Mouse (Mus musculus) frontal cortex, adult (tissue): ENCODE measurements around the gene Calr4.

Experiments used
- ATAC-seq: cut with Nextera tagmentation; 2 replicates; pipeline ENCODE4 v1.9.2; 2017; ENCODE audit warnings: mild to moderate bottlenecking, moderate library complexity, mixed read lengths; ENCODE audit not compliant: low TSS enrichment

The Calr4 gene

DNA sequence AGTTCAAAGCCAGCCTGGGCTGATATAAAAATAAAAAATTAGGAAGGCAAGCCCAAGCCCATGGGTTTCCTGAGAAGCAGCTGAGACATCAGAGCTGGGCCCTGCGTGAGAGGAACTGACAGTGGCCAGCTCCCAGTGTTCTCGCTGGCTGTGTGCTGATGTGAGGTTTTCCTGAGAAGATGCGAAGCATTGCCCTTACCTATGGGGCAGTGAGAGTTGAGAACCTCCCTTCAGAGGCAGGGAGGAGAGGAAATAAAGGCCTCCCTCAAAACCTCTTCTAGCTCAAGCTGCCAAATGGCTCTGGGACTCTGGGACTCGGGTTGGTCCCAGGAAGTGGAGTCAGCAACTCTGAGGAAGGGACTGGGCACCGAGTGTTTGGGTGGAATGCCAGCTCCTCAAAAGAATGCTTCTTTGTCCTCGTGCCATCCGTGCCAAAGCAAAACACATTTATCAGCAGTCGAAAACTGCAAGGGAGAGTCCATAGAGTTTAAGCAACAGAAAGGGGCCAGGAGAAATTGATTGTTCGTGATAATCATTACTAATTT, 593 bp downstream of the Calr4 start:
- no peak; the same call in 1 of the 2 replicates for ATAC-seq

GRCm38 (mm10) chr4:109236186-109236879, 2.0 kb downstream of the Calr4 start:
- no peak for ATAC-seq

GRCm38 (mm10) chr4:109238428-109239268, 4.4 kb downstream of the Calr4 start:
- no peak for ATAC-seq

DNA sequence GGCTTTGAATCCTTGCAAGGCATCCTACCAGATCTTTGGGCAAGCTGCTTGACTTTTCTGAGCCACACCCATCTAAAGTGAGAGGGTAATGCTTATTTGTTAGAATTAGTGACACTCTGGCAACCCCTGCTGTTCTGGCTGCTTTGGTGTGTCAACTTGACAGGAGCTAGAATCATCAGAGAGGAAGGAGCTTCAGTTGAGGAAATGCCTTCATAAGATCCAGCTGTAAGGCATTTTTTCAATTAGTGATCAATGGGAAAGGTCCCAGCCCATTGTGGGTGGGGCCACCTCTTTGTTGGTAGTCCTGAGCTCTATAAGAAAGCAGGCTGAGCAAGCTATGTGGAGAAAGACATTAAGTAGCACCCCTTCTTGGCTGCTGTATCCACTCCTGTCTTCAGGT, 6.9 kb downstream of the Calr4 start:
- no peak for ATAC-seq

DNA sequence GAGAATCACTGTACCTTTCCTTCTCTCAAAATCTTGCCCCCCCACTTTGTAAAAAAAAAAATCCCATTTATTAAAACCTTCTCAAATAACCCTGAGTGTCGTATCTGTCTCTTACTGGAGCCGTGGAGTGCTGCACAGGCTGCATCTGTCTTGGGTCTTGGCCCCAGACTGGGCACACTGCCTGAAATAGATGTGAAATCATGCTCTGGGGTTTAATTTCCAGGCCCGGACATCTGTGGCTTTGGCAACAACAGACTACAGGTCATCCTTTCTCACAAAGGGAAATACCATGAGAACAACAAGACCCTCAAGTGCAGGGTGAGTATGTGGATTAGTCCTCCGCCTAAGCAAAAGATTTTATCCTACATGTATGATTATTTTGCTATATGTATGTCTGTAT, 7.6 kb downstream of the Calr4 start:
- ATAC-seq: no peak

DNA sequence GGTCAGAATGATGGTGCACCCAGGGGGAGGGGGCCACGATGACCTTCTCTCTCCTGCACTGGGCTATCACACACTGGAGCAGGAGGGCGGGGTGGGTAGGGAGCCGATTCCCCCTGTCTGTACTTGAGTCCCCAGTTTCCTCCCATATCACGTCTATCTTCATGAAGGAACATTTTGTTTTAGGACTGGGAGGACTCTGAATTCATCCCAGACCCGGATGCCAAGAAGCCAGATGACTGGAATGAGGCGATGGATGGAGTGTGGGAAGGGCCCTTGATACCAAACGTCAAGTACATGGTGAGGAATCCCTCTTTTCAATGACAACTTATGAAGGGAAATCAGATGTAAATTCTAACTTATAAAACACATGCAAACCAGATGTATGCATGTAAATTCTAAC, 10.2 kb downstream of the Calr4 start:
- ATAC-seq: no peak

- ATAC-seq: no peak
These were observed 10.8 kb downstream of the Calr4 start for GRCm38 (mm10) chr4:109245016-109245620.

DNA sequence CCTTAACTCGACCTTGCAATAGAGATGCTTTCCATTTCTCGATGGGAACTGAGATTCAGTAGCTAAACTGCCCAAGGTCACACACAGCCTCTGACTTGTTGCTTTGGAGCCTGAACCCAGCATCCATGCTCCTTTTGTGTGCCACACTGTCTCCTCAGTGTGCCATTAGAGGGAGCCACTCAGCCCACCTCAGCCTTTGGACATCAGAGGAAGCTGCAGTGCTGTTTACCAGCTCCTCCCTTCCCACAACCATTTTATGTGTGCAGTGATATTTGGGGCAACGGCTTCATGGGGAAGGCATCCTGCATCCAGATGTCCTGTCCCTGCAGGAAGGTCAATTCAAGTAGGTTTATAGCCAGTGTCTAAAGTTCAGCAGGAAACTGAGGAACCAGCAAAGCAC, 17.3 kb downstream of the Calr4 start:
- ATAC-seq: peak; percentile 72

- ATAC-seq: no peak
These were observed 17.9 kb downstream of the Calr4 start for GRCm38 (mm10) chr4:109252199-109252598.

GRCm38 (mm10) chr4:109253664-109254151, 19.4 kb downstream of the Calr4 start:
- ATAC-seq: no peak

GRCm38 (mm10) chr4:109254511-109254910, 20.2 kb downstream of the Calr4 start:
- no peak for ATAC-seq

- ATAC-seq: no peak
These were observed 21.0 kb downstream of the Calr4 start for GRCm38 (mm10) chr4:109255321-109255720.

DNA sequence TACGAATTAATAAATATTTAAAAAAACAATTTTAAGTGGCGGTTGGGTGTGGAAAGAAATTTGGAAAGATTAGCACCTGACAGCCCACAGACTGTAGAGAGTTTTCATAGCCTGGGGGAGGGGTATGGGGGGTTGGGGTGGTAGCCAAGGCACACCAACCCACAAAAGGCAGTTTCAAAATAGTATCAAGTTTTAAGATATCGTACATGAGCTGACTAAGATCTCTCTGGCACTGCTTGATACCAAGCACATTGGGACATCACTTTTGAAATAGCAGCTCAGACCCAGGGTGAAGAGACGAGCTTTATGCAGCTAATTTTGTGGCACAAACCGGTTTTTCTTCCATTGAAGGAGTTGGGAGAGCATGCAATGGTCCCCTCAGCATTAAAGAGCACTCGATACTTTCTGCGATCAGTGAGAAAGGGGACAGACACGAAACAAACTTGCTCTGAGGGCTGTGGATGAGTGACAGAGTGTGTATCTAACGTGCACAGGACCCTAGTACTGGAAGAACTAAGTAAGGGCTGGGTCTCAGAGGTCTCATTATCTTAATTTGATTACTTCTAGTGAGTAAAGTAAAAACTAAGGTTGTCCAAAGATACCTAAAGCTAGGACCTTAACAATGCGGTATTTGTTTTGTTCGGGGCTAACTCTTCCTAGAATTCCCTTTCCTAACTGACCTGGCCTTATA, 21.6 kb downstream of the Calr4 start:
- ATAC-seq: no peak

GRCm38 (mm10) chr4:109256791-109257190, 22.5 kb downstream of the Calr4 start:
- ATAC-seq: no peak

GRCm38 (mm10) chr4:109257639-109258038, 23.4 kb downstream of the Calr4 start:
- ATAC-seq: no peak

DNA sequence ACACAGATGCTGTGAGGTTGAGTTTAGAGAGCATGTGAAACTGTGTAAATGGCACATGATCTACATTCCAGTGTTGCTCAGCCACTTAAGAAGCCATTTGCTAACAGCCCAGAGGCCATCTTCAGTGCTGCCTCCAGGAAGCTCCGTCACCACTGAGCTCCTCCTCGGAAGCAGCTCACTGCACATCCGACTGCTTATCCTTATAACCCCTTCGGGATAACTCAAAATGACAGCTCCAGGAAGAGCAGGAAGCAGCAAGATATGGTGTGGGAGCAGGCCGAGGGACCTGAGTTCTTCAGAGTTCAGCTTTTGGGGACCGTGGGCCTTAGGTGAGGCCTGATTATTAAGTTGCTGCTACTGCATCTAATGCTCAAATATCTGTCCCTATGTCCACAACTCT, 27.8 kb downstream of the Calr4 start:
- ATAC-seq: no peak

GRCm38 (mm10) chr4:109266056-109266455, 31.8 kb downstream of the Calr4 start:
- no peak for ATAC-seq

DNA sequence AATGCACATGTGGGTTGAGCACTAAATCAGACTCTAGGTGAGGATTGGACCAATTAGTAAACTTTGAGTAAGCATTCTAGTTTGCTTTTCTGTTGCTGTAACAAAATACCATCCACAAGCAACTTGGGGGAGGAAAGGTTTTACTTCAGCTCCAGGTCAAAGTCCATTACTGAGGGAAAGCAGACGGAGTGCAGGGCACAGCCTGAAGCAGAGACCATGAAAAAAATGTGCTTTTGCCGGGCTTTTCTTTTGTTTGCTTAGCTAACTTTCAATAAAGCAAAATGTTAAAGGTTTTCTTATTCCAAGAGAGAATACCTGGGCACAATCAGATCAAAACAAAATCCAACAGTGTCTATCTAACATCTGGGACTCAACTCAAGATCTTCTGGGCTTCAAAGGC, 32.5 kb downstream of the Calr4 start:
- ATAC-seq: no peak

DNA sequence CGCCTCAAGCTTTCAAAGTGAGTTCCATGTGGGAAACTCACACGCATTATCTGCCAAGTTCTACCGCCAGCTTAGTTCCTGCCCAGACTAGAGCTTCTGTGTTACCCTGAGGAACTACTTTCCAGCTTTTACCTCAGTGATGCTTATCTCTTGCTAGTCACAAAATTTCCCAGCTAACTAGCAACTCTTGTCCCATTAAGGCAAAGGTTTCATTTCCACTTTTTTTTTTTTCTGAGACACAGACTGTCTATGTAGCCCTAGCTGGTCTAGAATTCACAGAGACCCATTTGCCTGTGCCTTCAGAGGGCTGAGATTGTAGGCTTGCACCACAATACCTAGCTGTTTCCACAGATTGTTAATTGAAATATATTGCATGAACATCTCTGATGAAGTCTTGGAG, 33.2 kb downstream of the Calr4 start:
- ATAC-seq: no peak

DNA sequence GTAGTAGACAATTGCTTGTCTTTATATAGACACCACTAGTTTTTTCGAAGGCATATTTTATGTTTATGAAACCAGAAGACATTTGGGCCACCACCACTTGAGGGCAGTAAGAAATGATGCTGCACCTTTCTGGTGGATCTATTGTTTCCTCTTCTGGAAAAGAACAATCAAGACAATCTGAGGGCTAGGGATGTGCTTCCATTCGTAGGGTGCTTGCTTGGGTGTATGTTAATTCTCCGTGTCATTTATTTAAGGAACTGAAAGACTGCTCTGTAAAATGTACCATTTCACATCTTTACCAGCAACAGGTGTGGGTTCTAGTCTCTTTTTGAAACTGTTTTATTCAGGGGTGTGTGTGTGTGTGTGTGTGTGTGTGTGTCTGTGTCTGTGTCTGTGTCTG, 34.6 kb downstream of the Calr4 start:
- ATAC-seq: no peak

GRCm38 (mm10) chr4:109271803-109272202, 37.5 kb downstream of the Calr4 start:
- ATAC-seq: no peak
